Mouse (Mus musculus) stomach, postnatal 0 days (tissue): Measurements from ENCODE around the gene Teddm1a. TPM values are rescaled to one million over a fixed set of nuclear protein-coding genes. Genes with fewer than 3 reads are reported as not detected.

ENCODE experiments used
- ATAC-seq: fragments of 200-750 bp; cut with Nextera tagmentation; 2 replicates; pipeline ENCODE4 v1.8.0; 2017; ENCODE audit not compliant: low FRiP score, low TSS enrichment
- DNase-seq: peaks from one replicate; pipeline ENCODE4 v3.0.0-alpha.2; 2016; ENCODE audit warnings: low spot score
- H3K27ac ChIP-seq: fragments of 300-500 bp; sonication (generic); replicated peaks from 2 replicates; pipeline ENCODE4 v1.5.1; 2014; ENCODE audit warnings: mild to moderate bottlenecking, control low read depth
- H3K27me3 ChIP-seq: fragments of 300-500 bp; sonication (generic); 2 replicates; pipeline ENCODE4 v1.6.1; 2014; ENCODE audit warnings: low read length; ENCODE audit not compliant: control insufficient read depth, insufficient read depth
- H3K36me3 ChIP-seq: fragments of 300-500 bp; sonication (generic); 2 replicates; pipeline ENCODE4 v1.6.1; 2014; ENCODE audit warnings: low read length, mixed read lengths; ENCODE audit not compliant: control insufficient read depth, insufficient read depth
- H3K4me1 ChIP-seq: fragments of 300-500 bp; sonication (generic); replicated peaks from 2 replicates; pipeline ENCODE4 v1.6.1; 2014; ENCODE audit warnings: antibody characterized with exemption; ENCODE audit not compliant: control insufficient read depth, insufficient read depth
- H3K4me2 ChIP-seq: fragments of 300-500 bp; sonication (generic); replicated peaks from 2 replicates; pipeline ENCODE4 v1.6.1; 2014; ENCODE audit warnings: low read depth, mild to moderate bottlenecking, control low read depth, moderate library complexity
- H3K4me3 ChIP-seq: fragments of 300-500 bp; sonication (generic); 2 replicates; pipeline ENCODE4 v1.5.1; 2014; ENCODE audit warnings: low read depth, low read length, control low read depth
- H3K9ac ChIP-seq: fragments of 300-500 bp; sonication (generic); 2 replicates; pipeline ENCODE4 v1.6.1; 2014; ENCODE audit warnings: mild to moderate bottlenecking, low read length, control low read depth, mixed read lengths
- H3K9me3 ChIP-seq: fragments of 300-500 bp; sonication (generic); 2 replicates; pipeline ENCODE4 v1.6.1; 2016; ENCODE audit warnings: low read length; ENCODE audit not compliant: control insufficient read depth
- CTCF ChIP-seq: IDR thresholded peaks from 2 replicates; pipeline ENCODE4 v1.5.1; 2016; ENCODE audit warnings: antibody characterized with exemption, low read depth, mild to moderate bottlenecking, moderate library complexity
- EP300 ChIP-seq: optimal IDR thresholded peaks from 2 replicates; pipeline ENCODE3; 2016; ENCODE audit warnings: antibody characterized with exemption
- WGBS: fragments of 180-500 bp; shearing (Covaris S2); extraction: QIAGEN DNeasy Blood & Tissue Kit; methylation state at CpG from one replicate; pipeline ENCODE4 v1.1.7; 2014; 5-methylcytosine and 5-hydroxymethylcytosine counted together
- polyA plus RNA-seq: library from polyadenylated mRNA; unstranded; fragments of >200 nt; fragmentation: Nextera tagmentation; extraction: Ambion mirVana; gene quantifications from 2 replicates; pipeline ENCODE4 v1.2.1, GENCODE M21; 2015

The Teddm1a gene
- polyA plus RNA-seq, 1 experiment from 2014 or later = not detected

DNA sequence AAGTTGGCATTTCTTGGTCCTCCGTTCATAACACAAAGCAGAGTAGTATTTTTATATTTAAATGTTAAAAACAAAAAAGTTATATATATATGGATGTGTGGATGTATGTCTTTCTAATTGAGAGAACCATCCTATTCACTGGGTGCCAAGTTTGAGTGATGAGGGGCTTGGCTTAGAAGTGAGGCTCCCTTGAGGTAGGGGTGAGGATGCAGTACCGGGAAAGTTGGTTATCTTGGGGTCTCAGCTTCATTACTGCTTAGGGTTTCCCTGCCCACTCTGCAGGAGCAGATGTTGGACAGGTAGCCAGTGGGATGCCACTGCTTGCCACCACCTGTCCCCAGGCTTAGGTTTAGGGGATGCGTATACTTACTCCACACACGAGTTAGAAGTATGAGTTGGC lies 17.2 kb downstream of the Teddm1a start:
- DNase-seq (no peak), ATAC-seq (no peak)
- no peak overlapping the region for H3K27ac ChIP-seq
- TF ChIP-seq CTCF = no peak
- TF ChIP-seq EP300 = no peak
- H3K4me3 ChIP-seq = no peak overlapping the region
- H3K27me3 ChIP-seq = no peaks in the 10 kb centered on the region
- H3K9me3 ChIP-seq = no peaks in the 10 kb centered on the region
- WGBS = 87% methylated on average over 4 of the region's 4 CpGs
- H3K36me3 ChIP-seq = peaks cover 42% of the 10 kb centered on the region
- H3K9ac ChIP-seq = no peak overlapping the region
- 0 out of 2 replicates have a peak, but pooled peaks cover 2% of the 10 kb centered on the region for H3K4me1 ChIP-seq
- H3K4me2 ChIP-seq = no peak overlapping the region

DNA sequence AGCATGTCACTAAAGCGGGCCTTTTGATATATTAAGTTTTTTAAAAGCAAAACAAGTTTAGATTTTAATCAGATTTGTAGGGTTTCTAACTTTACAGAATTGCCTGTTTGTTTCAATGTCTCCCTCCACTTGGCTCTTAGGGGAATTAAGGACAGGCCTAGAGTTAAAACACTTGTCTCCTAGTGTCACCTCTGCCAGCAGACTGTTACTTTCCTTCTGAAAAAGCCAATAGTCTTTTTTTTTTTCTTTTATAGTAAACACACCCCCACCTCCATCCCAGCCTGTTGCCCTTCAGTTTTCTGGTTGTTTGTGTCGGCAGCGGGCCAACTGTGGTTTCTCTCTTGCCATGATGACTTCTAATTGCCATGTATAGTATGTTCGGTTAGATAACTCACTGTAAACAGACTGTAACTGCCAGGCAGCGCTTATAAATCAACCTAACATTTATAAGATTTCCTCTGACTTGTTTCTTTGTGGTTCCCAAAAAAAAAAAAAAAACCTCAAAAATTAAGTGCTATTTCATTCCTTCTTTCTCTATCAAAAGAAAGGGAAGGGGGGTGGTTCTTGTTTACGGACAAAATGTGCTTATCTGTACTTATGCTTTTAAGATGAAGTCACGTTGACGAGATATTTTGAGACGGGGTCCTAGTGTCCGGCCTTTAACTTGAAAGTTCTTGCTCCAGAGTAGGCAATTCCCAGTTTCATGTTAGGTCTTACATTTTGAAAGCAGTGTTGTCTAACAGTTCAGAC lies 17.8 kb downstream of the Teddm1a start:
- Histone ChIP-seq H3K9me3 (no peaks in the 10 kb centered on the region), H3K36me3 (peaks cover 38% of the 10 kb centered on the region), H3K27ac (no peak overlapping the region; the same call in 1 of the 2 replicates), H3K27me3 (no peaks in the 10 kb centered on the region), H3K4me3 (no peak overlapping the region), H3K4me2 (no peak overlapping the region), H3K4me1 (0 out of 2 replicates have a peak, but pooled peaks cover 2% of the 10 kb centered on the region), H3K9ac (no peak overlapping the region)
- DNase-seq = no peak
- TF ChIP-seq EP300 (no peak), CTCF (no peak)
- 65% methylated on average over 10 of the region's 10 CpGs for WGBS
- ATAC-seq = no peak

GRCm38 (mm10) chr1:153909963-153910291 lies 18.4 kb downstream of the Teddm1a start:
- peak overlapping the region; percentile 61; the same call in 1 of the 2 replicates for H3K27ac ChIP-seq
- peak; percentile 54 for ATAC-seq

DNA sequence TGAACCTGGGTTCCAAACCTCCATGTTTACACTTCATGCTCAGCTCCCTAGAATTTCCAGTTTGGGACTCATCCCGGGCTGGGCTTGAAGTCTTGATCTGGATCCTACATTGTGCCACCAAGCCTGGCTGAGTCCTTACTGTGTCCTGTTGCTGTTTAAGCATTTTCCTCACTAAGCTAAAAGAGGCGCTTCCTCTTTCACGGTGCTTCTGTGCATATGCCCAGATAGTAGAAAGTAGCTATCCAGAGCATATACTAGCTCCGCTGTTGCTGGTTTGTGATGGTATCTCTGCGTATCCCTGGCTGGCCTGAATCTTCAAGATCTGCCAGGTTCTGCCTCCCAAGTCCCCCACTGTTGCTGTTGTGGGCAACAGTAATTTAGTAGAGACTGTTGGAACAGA lies 18.9 kb downstream of the Teddm1a start:
- Histone ChIP-seq H3K4me1 (0 out of 2 replicates have a peak, but pooled peaks cover 2% of the 10 kb centered on the region), H3K27ac (0 out of 2 replicates have a peak overlapping the region, but pooled peaks have one; percentile 61), H3K36me3 (peaks cover 29% of the 10 kb centered on the region), H3K4me2 (no peak overlapping the region), H3K9me3 (no peaks in the 10 kb centered on the region), H3K4me3 (no peak overlapping the region), H3K27me3 (no peaks in the 10 kb centered on the region), H3K9ac (no peak overlapping the region)
- no peak for TF ChIP-seq EP300
- no peak for TF ChIP-seq CTCF
- DNase-seq = no peak
- 78% methylated on average over 5 of the region's 5 CpGs for WGBS
- peak; percentile 26; the same call in 1 of the 2 replicates for ATAC-seq

More at GRCm38 (mm10) chr1:153909963-153910291, 18.4 kb downstream of the Teddm1a start:
- H3K9ac ChIP-seq = no peak overlapping the region
- no peak overlapping the region for H3K4me2 ChIP-seq
- H3K27me3 ChIP-seq = no peaks in the 10 kb centered on the region
- no peak overlapping the region for H3K4me3 ChIP-seq
- TF ChIP-seq EP300 = no peak
- TF ChIP-seq CTCF = no peak
- DNase-seq = no peak
- H3K36me3 ChIP-seq = peaks cover 34% of the 10 kb centered on the region
- WGBS = 80% methylated on average over 9 of the region's 9 CpGs
- H3K4me1 ChIP-seq = 0 out of 2 replicates have a peak, but pooled peaks cover 2% of the 10 kb centered on the region
- H3K9me3 ChIP-seq = no peaks in the 10 kb centered on the region

GRCm38 (mm10) chr1:153911276-153911795 lies 19.8 kb downstream of the Teddm1a start:
- Histone ChIP-seq H3K27me3 (no peaks in the 10 kb centered on the region), H3K27ac (no peak overlapping the region), H3K9ac (no peak overlapping the region), H3K4me3 (no peak overlapping the region), H3K9me3 (no peaks in the 10 kb centered on the region), H3K4me1 (0 out of 2 replicates have a peak, but pooled peaks cover 2% of the 10 kb centered on the region), H3K4me2 (no peak overlapping the region), H3K36me3 (peaks cover 23% of the 10 kb centered on the region)
- no peak for TF ChIP-seq EP300
- no peak for TF ChIP-seq CTCF
- DNase-seq = no peak
- no peak for ATAC-seq
- 70% methylated on average over 6 of the region's 6 CpGs for WGBS

DNA sequence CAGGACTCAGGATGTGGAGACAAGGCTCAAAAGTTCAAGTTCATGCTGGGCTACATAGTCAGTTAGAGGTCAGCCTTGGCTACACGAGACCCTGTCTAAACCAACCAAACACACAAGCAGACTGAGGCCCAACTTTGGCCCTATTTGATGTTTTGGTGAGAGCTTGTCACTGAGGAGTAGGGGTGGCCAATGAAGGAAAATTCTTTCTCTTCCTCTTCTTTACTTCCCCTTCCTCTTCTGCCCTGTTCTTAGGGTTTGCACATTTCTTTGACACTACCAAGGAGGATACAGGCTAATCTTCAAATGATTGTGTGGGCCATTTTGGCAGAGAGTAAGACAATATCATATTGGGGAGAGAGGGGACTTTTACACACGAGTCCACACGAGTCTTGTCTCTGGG lies 22.3 kb downstream of the Teddm1a start:
- H3K36me3 ChIP-seq = peaks cover under 1% of the 10 kb centered on the region
- no peaks in the 10 kb centered on the region for H3K27me3 ChIP-seq
- no peak overlapping the region for H3K4me3 ChIP-seq
- H3K4me2 ChIP-seq = no peak overlapping the region
- WGBS = 64% methylated on average over 3 of the region's 3 CpGs
- H3K9me3 ChIP-seq = no peaks in the 10 kb centered on the region
- TF ChIP-seq EP300 (no peak), CTCF (no peak)
- 0 out of 2 replicates have a peak, but pooled peaks cover 2% of the 10 kb centered on the region for H3K4me1 ChIP-seq
- ATAC-seq (no peak), DNase-seq (no peak)
- H3K9ac ChIP-seq = no peak overlapping the region
- H3K27ac ChIP-seq = no peak overlapping the region
